Mouse (Mus musculus): Measurements from ENCODE around the gene Lmntd1.

DNA sequence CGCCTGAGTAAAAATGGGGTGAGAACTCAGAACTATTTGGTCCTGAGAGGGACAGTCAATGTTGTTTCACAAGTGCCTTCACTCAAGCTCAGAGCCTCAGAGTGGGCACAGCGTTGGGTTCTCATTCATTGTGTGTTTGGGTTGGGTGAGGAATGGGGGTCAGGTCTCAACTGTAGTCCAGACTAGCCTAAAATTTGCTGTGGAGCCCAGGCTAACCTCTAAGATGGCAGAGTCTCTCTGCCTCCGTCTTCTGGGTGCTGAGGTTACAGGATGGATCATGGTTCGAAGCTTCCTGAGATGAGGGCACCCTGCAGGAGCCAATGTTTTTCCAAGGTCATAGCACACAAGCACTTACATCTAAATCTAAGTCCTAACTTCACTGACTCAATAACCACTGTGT is 37.4 kb downstream of the Lmntd1 start:
- TF ChIP-seq CTCF (IDR thresholded peaks at IDR 0.05; ENCODE audit: extremely low read depth, insufficient read depth, insufficient read length, insufficient replicate concordance) (no peak), POLR2A (IDR thresholded peaks at IDR 0.05; ENCODE audit: low read depth, low read length) (no peak)
